Mouse (Mus musculus) effector memory CD4-positive, alpha-beta T cell, adult 5 months (primary cell): ENCODE measurements around the gene Olfr608. TPM values are rescaled to one million over a fixed set of nuclear protein-coding genes. Genes with fewer than 3 reads are reported as not detected.

Experiments used
- polyA plus RNA-seq: library from polyadenylated mRNA; unstranded; fragments of 100-300 nt; shearing (Covaris generic); gene quantifications from one replicate; pipeline ENCODE4 v1.2.1, GENCODE M21; 2017

Olfr608 gene
- not detected for polyA plus RNA-seq

GRCm38 (mm10) chr7:103469577-103469976, at the start of gene Olfr608:
TSS of gene Olfr608 (plus strand) at chr7:103469877.

GRCm38 (mm10) chr7:103445339-103445738, 24.3 kb upstream of the Olfr608 start, which contains the start of gene Olfr605:
TSS of gene Olfr605 (minus strand) at chr7:103445439.

GRCm38 (mm10) chr7:103448746-103449145, 20.9 kb upstream of the Olfr608 start, which contains the start of gene Olfr606:
TSS of gene Olfr606 (plus strand) at chr7:103449046.

GRCm38 (mm10) chr7:103497962-103498361, 28.3 kb downstream of the Olfr608 start, which contains the start of gene Olfr609:
TSS of gene Olfr609 (minus strand) at chr7:103498062.

GRCm38 (mm10) chr7:103512022-103512421, 42.3 kb downstream of the Olfr608 start, which contains the start of gene Olfr610:
TSS of gene Olfr610 (minus strand) at chr7:103512122.

GRCm38 (mm10) chr7:103520746-103521145, 51.1 kb downstream of the Olfr608 start, which contains the start of gene Olfr611:
TSS of gene Olfr611 (minus strand) at chr7:103520846.

Other genes with a start within 250 kb of the Olfr608 start
- gene Usp17ld, start 217.4 kb upstream of the Olfr608 start, polyA plus RNA-seq: not detected
- 0.27 TPM for gene Olfr596, start 164.2 kb upstream of the Olfr608 start, polyA plus RNA-seq
- gene Olfr597, start 153.6 kb upstream of the Olfr608 start, polyA plus RNA-seq: not detected
- gene Olfr598, start 146.3 kb upstream of the Olfr608 start, polyA plus RNA-seq: not detected
- gene Olfr599, start 134.0 kb upstream of the Olfr608 start, polyA plus RNA-seq: not detected
- gene Olfr600, start 120.2 kb upstream of the Olfr608 start, polyA plus RNA-seq: not detected
- gene Olfr601, start 107.2 kb upstream of the Olfr608 start, polyA plus RNA-seq: not detected
- gene Olfr603, start 83.7 kb upstream of the Olfr608 start, polyA plus RNA-seq: not detected
- gene Usp17lc, start 54.8 kb upstream of the Olfr608 start, polyA plus RNA-seq: not detected
- not detected for gene Olfr605, start 24.4 kb upstream of the Olfr608 start, polyA plus RNA-seq
- not detected for gene Olfr606, start 20.8 kb upstream of the Olfr608 start, polyA plus RNA-seq
- 0.09 TPM for gene Olfr607, start 5.7 kb upstream of the Olfr608 start, polyA plus RNA-seq
- not detected for gene Olfr609, start 28.2 kb downstream of the Olfr608 start, polyA plus RNA-seq
- not detected for gene Olfr610, start 42.2 kb downstream of the Olfr608 start, polyA plus RNA-seq
- not detected for gene Olfr611, start 51.0 kb downstream of the Olfr608 start, polyA plus RNA-seq
- gene Olfr612, start 72.8 kb downstream of the Olfr608 start, polyA plus RNA-seq: not detected
- not detected for gene Olfr613, start 78.2 kb downstream of the Olfr608 start, polyA plus RNA-seq
- not detected for gene Olfr615, start 86.2 kb downstream of the Olfr608 start, polyA plus RNA-seq
- not detected for gene Olfr616, start 99.3 kb downstream of the Olfr608 start, polyA plus RNA-seq
- not detected for gene Olfr617, start 103.2 kb downstream of the Olfr608 start, polyA plus RNA-seq
- not detected for gene Olfr618, start 120.2 kb downstream of the Olfr608 start, polyA plus RNA-seq
- not detected for gene Olfr619, start 130.7 kb downstream of the Olfr608 start, polyA plus RNA-seq
- gene Olfr620, start 142.7 kb downstream of the Olfr608 start, polyA plus RNA-seq: not detected
- gene Olfr622, start 172.8 kb downstream of the Olfr608 start, polyA plus RNA-seq: not detected
- not detected for gene Olfr623, start 193.8 kb downstream of the Olfr608 start, polyA plus RNA-seq
- not detected for gene Olfr624, start 201.3 kb downstream of the Olfr608 start, polyA plus RNA-seq
- gene Olfr625-ps1, start 212.8 kb downstream of the Olfr608 start, polyA plus RNA-seq: not detected
- gene Olfr243, start 244.8 kb downstream of the Olfr608 start, polyA plus RNA-seq: not detected